Mouse (Mus musculus): Measurements from ENCODE around the gene Abcf1. TPM values are rescaled to one million over a fixed set of nuclear protein-coding genes. Genes with fewer than 3 reads are reported as not detected.

Abcf1 gene
- polyA plus RNA-seq, 1 experiment from 2014 or later = 92.7 TPM

DNA sequence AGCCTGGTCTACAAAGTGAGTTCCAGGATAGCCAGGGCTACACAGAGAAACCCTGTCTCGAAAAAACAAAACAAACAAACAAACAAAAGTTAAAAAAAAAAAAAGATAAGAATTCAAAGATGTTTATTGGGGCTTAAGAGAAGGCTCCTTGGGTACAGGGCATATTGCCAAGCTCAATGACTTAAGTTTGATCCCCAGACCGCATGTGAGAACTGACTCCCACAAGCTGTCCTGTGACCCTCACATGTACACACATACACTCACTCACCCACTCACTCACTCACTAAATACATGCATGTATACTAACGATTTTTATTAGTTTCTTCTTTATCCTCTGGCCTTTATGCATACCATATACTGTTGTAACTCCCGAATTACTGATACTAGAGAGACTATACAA is 30.8 kb upstream of the Abcf1 start:
- Histone ChIP-seq H3K27me3 (ENCODE audit: control insufficient read depth, insufficient read depth, low read length) (no peaks in the 10 kb centered on the region), H3K9ac (replicated peaks; ENCODE audit: low read depth, low read length) (no peak overlapping the region), H3K4me1 (ENCODE audit: control insufficient read depth, insufficient read depth, low read length) (peaks cover 8% of the 10 kb centered on the region; the same call in 1 of the 2 replicates), H3K4me3 (ENCODE audit: low read depth, low read length) (no peak overlapping the region), H3K27ac (ENCODE audit: low read length) (no peak overlapping the region), H3K4me2 (replicated peaks; ENCODE audit: low read depth, low read length) (no peak overlapping the region), H3K36me3 (ENCODE audit: control insufficient read depth, insufficient read depth, low read length) (no peaks in the 10 kb centered on the region), H3K9me3 (ENCODE audit: control insufficient read depth, low read depth, low read length) (no peaks in the 10 kb centered on the region)
- no peak for ATAC-seq (ENCODE audit: insufficient number of reproducible peaks, insufficient read depth, low FRiP score, low read depth)
- 77% methylated on average over 4 of the region's 4 CpGs for WGBS

DNA sequence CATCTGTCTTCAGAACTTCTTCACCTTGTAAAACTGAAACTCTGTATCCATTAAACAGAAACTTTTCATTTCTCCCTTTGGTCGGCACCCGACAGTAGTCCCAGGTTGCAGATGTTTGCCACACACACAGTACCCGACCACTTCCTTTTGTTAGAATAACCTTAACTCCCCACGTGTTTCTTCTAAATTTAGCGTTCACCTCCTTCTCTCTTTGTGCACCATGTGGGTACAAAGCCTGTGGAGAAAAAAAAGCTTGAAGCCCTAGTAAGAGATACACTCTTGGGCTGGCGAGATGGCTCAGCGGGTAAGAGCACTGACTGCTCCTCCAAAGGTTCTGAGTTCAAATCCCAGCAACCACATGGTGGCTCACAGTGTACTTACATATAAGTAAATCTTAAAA is 29.8 kb upstream of the Abcf1 start:
- H3K27me3 ChIP-seq (ENCODE audit: control insufficient read depth, insufficient read depth, low read length) = no peaks in the 10 kb centered on the region
- H3K36me3 ChIP-seq (ENCODE audit: control insufficient read depth, insufficient read depth, low read length) = no peaks in the 10 kb centered on the region
- H3K4me3 ChIP-seq (ENCODE audit: low read depth, low read length) = no peak overlapping the region
- H3K9ac ChIP-seq (replicated peaks; ENCODE audit: low read depth, low read length) = no peak overlapping the region
- H3K27ac ChIP-seq (ENCODE audit: low read length) = no peak overlapping the region
- ATAC-seq (ENCODE audit: insufficient number of reproducible peaks, insufficient read depth, low FRiP score, low read depth) = no peak
- no peaks in the 10 kb centered on the region for H3K9me3 ChIP-seq (ENCODE audit: control insufficient read depth, low read depth, low read length)
- no peak overlapping the region for H3K4me2 ChIP-seq (replicated peaks; ENCODE audit: low read depth, low read length)
- WGBS = 88% methylated on average over 7 of the region's 7 CpGs
- H3K4me1 ChIP-seq (ENCODE audit: control insufficient read depth, insufficient read depth, low read length) = peaks cover 13% of the 10 kb centered on the region; the same call in 1 of the 2 replicates

DNA sequence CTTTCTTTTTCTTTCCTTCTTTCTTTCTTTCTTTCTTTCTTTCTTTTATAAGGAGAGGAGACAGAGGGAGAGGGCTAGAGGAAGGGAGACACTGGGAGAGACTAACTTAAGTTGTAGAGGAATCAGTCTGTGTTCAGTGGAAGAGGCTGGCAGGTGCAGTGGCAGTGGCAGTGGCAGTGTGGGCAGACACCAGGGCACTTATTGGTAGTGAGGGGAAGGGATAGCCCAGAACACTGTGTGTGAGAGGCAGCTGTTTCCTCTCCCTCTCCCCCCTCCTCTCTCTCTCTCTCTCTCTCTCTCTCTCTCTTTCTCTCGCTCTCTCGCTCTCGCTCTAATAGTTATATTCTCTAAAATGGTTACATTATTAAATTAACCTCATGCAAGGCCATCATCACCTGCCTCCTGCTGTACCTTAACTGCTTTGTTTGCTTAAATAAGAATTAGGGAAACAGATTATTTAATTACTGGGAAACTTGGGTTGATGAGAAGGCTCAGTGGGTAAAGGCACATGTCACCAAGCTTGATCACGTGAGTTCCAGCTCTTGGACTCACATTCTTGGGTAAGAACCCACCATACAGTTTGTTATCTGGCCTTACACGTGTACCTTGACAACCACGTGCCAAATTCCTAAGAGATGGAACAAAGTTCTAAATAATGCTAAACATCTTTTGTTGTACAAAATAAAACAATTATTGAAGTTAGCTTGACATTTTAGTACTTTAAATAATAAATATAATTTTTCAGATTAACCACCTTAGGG is 29.2 kb upstream of the Abcf1 start:
- H3K4me1 ChIP-seq (ENCODE audit: control insufficient read depth, insufficient read depth, low read length) = peaks cover 13% of the 10 kb centered on the region; the same call in 1 of the 2 replicates
- H3K4me2 ChIP-seq (replicated peaks; ENCODE audit: low read depth, low read length) = no peak overlapping the region
- no peak overlapping the region for H3K27ac ChIP-seq (ENCODE audit: low read length)
- 84% methylated on average over 6 of the region's 6 CpGs for WGBS
- H3K4me3 ChIP-seq (ENCODE audit: low read depth, low read length) = no peak overlapping the region
- H3K9me3 ChIP-seq (ENCODE audit: control insufficient read depth, low read depth, low read length) = no peaks in the 10 kb centered on the region
- H3K9ac ChIP-seq (replicated peaks; ENCODE audit: low read depth, low read length) = no peak overlapping the region
- no peaks in the 10 kb centered on the region for H3K27me3 ChIP-seq (ENCODE audit: control insufficient read depth, insufficient read depth, low read length)
- ATAC-seq (ENCODE audit: insufficient number of reproducible peaks, insufficient read depth, low FRiP score, low read depth) = no peak
- no peaks in the 10 kb centered on the region for H3K36me3 ChIP-seq (ENCODE audit: control insufficient read depth, insufficient read depth, low read length)

DNA sequence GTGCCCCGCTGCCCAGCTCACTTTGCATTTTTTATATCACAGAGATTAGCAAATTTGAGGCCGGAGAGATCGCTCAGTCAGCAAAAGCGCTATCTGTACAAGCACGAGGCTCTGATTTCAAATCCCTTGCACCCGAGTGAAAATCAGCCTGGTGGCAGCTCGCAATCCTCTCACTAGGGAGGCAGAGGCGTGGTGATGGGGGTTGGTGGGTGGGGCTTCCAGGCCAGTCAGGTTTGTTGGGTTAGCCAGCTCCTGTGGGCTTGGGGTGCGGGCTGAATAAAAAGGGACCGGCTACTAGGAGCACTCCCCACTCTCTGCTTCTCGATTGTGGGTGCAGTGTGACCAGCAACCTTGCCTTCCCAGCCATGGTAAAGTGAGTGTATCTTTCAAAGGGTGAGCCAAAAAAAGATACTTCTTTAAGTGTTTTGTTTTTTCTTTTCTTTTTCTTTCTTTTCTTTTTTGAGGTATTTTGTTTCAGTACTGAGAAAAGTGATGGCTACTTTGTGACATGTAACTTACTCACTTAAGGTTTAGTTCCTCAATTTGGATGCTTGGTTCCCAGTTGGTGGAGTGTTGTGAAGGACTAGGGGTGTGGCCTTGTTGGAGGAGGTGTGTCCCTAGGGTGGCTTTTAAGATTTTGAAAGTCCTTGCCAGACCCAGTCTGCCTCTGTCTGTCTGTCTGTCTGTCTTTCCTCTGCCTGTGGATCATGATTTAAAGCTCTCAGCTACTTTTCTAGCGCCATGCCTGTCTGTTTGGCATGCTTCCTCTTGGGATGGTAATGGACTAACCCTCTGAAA is 28.4 kb upstream of the Abcf1 start:
- Histone ChIP-seq H3K9ac (replicated peaks; ENCODE audit: low read depth, low read length) (no peak overlapping the region), H3K36me3 (ENCODE audit: control insufficient read depth, insufficient read depth, low read length) (no peaks in the 10 kb centered on the region), H3K4me3 (ENCODE audit: low read depth, low read length) (no peak overlapping the region), H3K27ac (ENCODE audit: low read length) (no peak overlapping the region), H3K27me3 (ENCODE audit: control insufficient read depth, insufficient read depth, low read length) (no peaks in the 10 kb centered on the region), H3K4me2 (replicated peaks; ENCODE audit: low read depth, low read length) (no peak overlapping the region), H3K9me3 (ENCODE audit: control insufficient read depth, low read depth, low read length) (no peaks in the 10 kb centered on the region), H3K4me1 (ENCODE audit: control insufficient read depth, insufficient read depth, low read length) (peaks cover 13% of the 10 kb centered on the region; the same call in 1 of the 2 replicates)
- WGBS = 58% methylated on average over 12 of the region's 12 CpGs
- ATAC-seq (ENCODE audit: insufficient number of reproducible peaks, insufficient read depth, low FRiP score, low read depth) = no peak

DNA sequence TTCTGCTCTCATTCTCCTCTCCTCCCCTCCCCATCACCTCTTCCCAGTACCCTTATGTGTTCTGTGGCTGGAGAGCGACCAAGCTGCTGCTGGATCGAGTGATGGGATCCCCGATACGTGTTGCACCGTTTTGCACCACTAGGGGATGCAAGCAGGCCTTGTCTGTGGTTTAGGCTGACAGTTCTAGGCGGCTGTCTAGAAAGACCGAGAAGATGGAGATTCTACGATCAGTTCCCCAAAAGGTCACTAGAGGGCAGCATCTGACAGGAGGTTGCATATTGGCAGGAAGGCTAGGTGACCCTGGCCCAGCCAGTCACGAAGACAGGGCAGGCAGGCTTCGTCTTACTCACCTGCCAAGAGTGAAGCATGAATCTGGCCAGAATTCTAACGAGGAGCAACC is 27.4 kb upstream of the Abcf1 start:
- Histone ChIP-seq H3K27me3 (ENCODE audit: control insufficient read depth, insufficient read depth, low read length) (no peaks in the 10 kb centered on the region), H3K36me3 (ENCODE audit: control insufficient read depth, insufficient read depth, low read length) (no peaks in the 10 kb centered on the region), H3K4me2 (replicated peaks; ENCODE audit: low read depth, low read length) (no peak overlapping the region), H3K4me3 (ENCODE audit: low read depth, low read length) (no peak overlapping the region), H3K4me1 (ENCODE audit: control insufficient read depth, insufficient read depth, low read length) (peaks cover 16% of the 10 kb centered on the region; the same call in 1 of the 2 replicates), H3K9ac (replicated peaks; ENCODE audit: low read depth, low read length) (no peak overlapping the region), H3K27ac (ENCODE audit: low read length) (no peak overlapping the region), H3K9me3 (ENCODE audit: control insufficient read depth, low read depth, low read length) (no peaks in the 10 kb centered on the region)
- WGBS = 3% methylated on average over 11 of the region's 11 CpGs
- peak; percentile 60; the same call in 1 of the 2 replicates for ATAC-seq (ENCODE audit: insufficient number of reproducible peaks, insufficient read depth, low FRiP score, low read depth)

DNA sequence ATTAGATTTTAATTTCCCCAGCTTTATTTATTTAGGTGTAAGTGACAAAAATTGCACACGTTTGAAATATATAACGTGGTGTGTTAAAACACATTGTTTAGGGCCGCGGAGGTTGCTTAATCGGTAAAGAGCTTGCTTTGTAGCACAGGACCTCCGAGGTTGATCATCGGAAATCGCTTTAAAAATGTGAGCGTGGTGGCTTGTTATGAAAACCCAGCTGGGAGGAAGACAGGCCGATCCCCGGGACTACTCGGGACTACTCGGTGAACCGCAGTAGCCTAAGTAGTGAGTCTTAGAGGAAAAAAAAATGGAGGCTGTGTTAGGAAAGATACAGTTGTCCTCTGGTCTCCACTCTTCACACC is 25.3 kb upstream of the Abcf1 start:
- 3% methylated on average over 14 of the region's 14 CpGs for WGBS
- peaks cover 17% of the 10 kb centered on the region; the same call in 1 of the 2 replicates for H3K4me1 ChIP-seq (ENCODE audit: control insufficient read depth, insufficient read depth, low read length)
- H3K27ac ChIP-seq (ENCODE audit: low read length) = no peak overlapping the region

DNA sequence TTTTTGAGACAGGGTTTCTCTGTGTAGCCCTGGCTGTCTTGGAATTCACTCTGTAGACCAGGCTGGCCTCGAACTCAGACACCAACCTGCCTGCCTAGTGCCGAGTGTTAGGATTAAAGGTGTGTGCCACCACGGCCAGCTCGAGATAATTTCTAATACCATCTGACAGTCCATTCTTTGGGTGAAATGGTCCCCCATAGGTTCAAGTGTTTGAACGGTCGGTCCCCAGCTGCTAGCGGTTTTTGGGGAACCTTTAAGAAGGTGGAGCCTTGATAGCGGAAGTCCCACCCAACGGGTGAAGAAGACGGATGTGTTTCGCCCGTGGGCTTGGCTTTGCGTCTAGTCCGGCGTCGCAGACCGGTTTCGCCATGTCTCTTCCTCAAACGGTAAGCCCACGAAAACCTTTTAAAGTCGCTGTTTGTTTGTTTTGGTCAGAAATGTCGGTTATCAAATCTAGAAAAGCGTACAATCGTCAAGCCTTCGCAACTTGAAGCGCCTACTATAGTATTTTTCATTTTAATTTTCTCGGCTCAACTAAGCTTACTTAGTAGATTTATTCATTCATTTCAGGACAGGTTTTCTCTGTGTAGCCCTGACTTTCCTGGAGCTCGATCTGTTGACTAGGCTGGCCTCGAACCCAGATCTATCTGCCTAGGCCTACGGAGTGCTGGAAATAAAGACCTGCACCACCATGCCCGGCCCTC is 24.8 kb upstream of the Abcf1 start:
- H3K27ac ChIP-seq (ENCODE audit: low read length) = no peak overlapping the region
- H3K9ac ChIP-seq (replicated peaks; ENCODE audit: low read depth, low read length) = peak overlapping the region; percentile 52
- no peaks in the 10 kb centered on the region for H3K9me3 ChIP-seq (ENCODE audit: control insufficient read depth, low read depth, low read length)
- no peaks in the 10 kb centered on the region for H3K27me3 ChIP-seq (ENCODE audit: control insufficient read depth, insufficient read depth, low read length)
- peak; percentile 59; the same call in 1 of the 2 replicates for ATAC-seq (ENCODE audit: insufficient number of reproducible peaks, insufficient read depth, low FRiP score, low read depth)
- peaks cover under 1% of the 10 kb centered on the region; the same call in 1 of the 2 replicates for H3K36me3 ChIP-seq (ENCODE audit: control insufficient read depth, insufficient read depth, low read length)
- WGBS = 2% methylated on average over 31 of the region's 31 CpGs
- H3K4me2 ChIP-seq (replicated peaks; ENCODE audit: low read depth, low read length) = peak overlapping the region; percentile 75
- peaks cover 17% of the 10 kb centered on the region; the same call in 1 of the 2 replicates for H3K4me1 ChIP-seq (ENCODE audit: control insufficient read depth, insufficient read depth, low read length)
- H3K4me3 ChIP-seq (ENCODE audit: low read depth, low read length) = peak overlapping the region; percentile 52

More for the DNA sequence above, 25.3 kb upstream of the Abcf1 start:
- H3K9me3 ChIP-seq (ENCODE audit: control insufficient read depth, low read depth, low read length) = no peaks in the 10 kb centered on the region
- peak overlapping the region; percentile 75 for H3K4me2 ChIP-seq (replicated peaks; ENCODE audit: low read depth, low read length)
- ATAC-seq (ENCODE audit: insufficient number of reproducible peaks, insufficient read depth, low FRiP score, low read depth) = no peak
- H3K4me3 ChIP-seq (ENCODE audit: low read depth, low read length) = peak overlapping the region; percentile 52
- peak overlapping the region; percentile 52 for H3K9ac ChIP-seq (replicated peaks; ENCODE audit: low read depth, low read length)
- no peaks in the 10 kb centered on the region for H3K27me3 ChIP-seq (ENCODE audit: control insufficient read depth, insufficient read depth, low read length)
- no peaks in the 10 kb centered on the region for H3K36me3 ChIP-seq (ENCODE audit: control insufficient read depth, insufficient read depth, low read length)

DNA sequence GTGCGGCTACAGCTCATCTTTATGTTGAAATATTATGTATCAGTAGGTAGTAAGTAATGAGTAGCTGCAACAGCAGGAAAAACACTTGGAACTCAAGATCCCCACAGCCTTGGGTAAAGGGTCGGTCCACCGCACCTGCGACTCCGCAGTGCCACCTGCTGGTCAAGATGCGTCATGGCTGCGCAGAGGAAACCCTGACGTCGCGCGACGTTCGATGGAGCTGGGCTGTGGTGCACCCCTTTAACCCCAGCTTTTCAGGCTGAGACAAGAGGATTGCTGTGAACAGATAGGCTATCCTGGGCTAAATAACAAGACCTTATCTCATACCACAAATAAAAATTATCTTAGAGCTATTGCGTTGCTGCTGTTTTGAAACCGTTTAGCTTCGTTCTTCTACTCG is 24.1 kb upstream of the Abcf1 start:
- Histone ChIP-seq H3K9ac (replicated peaks; ENCODE audit: low read depth, low read length) (no peak overlapping the region), H3K36me3 (ENCODE audit: control insufficient read depth, insufficient read depth, low read length) (peaks cover 7% of the 10 kb centered on the region; the same call in 1 of the 2 replicates), H3K9me3 (ENCODE audit: control insufficient read depth, low read depth, low read length) (no peaks in the 10 kb centered on the region), H3K4me1 (ENCODE audit: control insufficient read depth, insufficient read depth, low read length) (peaks cover 17% of the 10 kb centered on the region; the same call in 1 of the 2 replicates), H3K4me2 (replicated peaks; ENCODE audit: low read depth, low read length) (peak overlapping the region; percentile 75; the same call in 1 of the 2 replicates), H3K27me3 (ENCODE audit: control insufficient read depth, insufficient read depth, low read length) (no peaks in the 10 kb centered on the region), H3K4me3 (ENCODE audit: low read depth, low read length) (no peak overlapping the region), H3K27ac (ENCODE audit: low read length) (no peak overlapping the region)
- WGBS = 7% methylated on average over 17 of the region's 17 CpGs
- ATAC-seq (ENCODE audit: insufficient number of reproducible peaks, insufficient read depth, low FRiP score, low read depth) = peak; percentile 77; the same call in 1 of the 2 replicates

All from stomach, embryonic 14.5 days (tissue).